Mouse (Mus musculus) embryonic facial prominence, embryonic 14.5 days (tissue): ENCODE measurements around the gene Vmn1r121. TPM values are rescaled to one million over a fixed set of nuclear protein-coding genes. Genes with fewer than 3 reads are reported as not detected.
"Not testable (repeated sequence)": the region's sequence is repeated elsewhere in the genome, so short reads cannot be mapped to it uniquely, and the experiment has no call there.

Experiments used
- ATAC-seq: fragments of 200-750 bp; cut with Nextera tagmentation; 2 replicates; pipeline ENCODE4 v1.8.0; 2017; ENCODE audit warnings: low read depth, moderate number of reproducible peaks, moderate TSS enrichment
- DNase-seq: peaks from one replicate; pipeline ENCODE4 v3.0.0-alpha.2; 2015; ENCODE audit warnings: low spot score
- H3K27ac ChIP-seq: fragments of 300-500 bp; sonication (generic); replicated peaks from 2 replicates; pipeline ENCODE4 v1.5.1; 2014; ENCODE audit warnings: low read depth, mild to moderate bottlenecking, low read length, moderate library complexity
- H3K27me3 ChIP-seq: fragments of 300-500 bp; sonication (generic); replicated peaks from 2 replicates; pipeline ENCODE4 v1.6.1; 2014; ENCODE audit warnings: low read length; ENCODE audit not compliant: control insufficient read depth, insufficient read depth
- H3K36me3 ChIP-seq: fragments of 300-500 bp; sonication (generic); 2 replicates; pipeline ENCODE4 v1.6.1; 2014; ENCODE audit warnings: low read length, mixed read lengths; ENCODE audit not compliant: control insufficient read depth, insufficient read depth
- H3K4me1 ChIP-seq: fragments of 300-500 bp; sonication (generic); 2 replicates; pipeline ENCODE4 v1.6.1; 2014; ENCODE audit warnings: antibody characterized with exemption, low read length; ENCODE audit not compliant: control insufficient read depth, insufficient read depth
- H3K4me2 ChIP-seq: fragments of 300-500 bp; sonication (generic); 2 replicates; pipeline ENCODE4 v1.6.1; 2014; ENCODE audit warnings: low read depth, mild to moderate bottlenecking, low read length, moderate library complexity, mixed read lengths
- H3K4me3 ChIP-seq: fragments of 300-500 bp; sonication (generic); 2 replicates; pipeline ENCODE4 v1.5.1; 2014; ENCODE audit warnings: low read depth, mild to moderate bottlenecking, low read length
- H3K9ac ChIP-seq: fragments of 300-500 bp; sonication (generic); 2 replicates; pipeline ENCODE4 v1.6.1; 2014; ENCODE audit warnings: low read depth, mild to moderate bottlenecking, low read length, moderate library complexity, mixed read lengths
- H3K9me3 ChIP-seq: fragments of 300-500 bp; sonication (generic); 2 replicates; pipeline ENCODE4 v1.6.1; 2016; ENCODE audit warnings: low read length; ENCODE audit not compliant: control insufficient read depth
- WGBS: fragments of 180-500 bp; shearing (Covaris S2); extraction: QIAGEN DNeasy Blood & Tissue Kit; methylation state at CpG from one replicate; pipeline ENCODE4 v1.1.7; 2014; 5-methylcytosine and 5-hydroxymethylcytosine counted together
- polyA plus RNA-seq: library from polyadenylated mRNA; unstranded; fragments of >200 nt; fragmentation: Nextera tagmentation; extraction: Ambion mirVana; gene quantifications from 2 replicates; pipeline ENCODE4 v1.2.1, GENCODE M21; 2014

Gene Vmn1r121
- not detected in 2 replicates for polyA plus RNA-seq

- H3K9me3 ChIP-seq, ATAC-seq, H3K36me3 ChIP-seq, DNase-seq, H3K4me2 ChIP-seq, H3K9ac ChIP-seq, H3K4me1 ChIP-seq, H3K4me3 ChIP-seq, H3K27ac ChIP-seq, H3K27me3 ChIP-seq: not testable (repeated sequence)
- WGBS: 62% methylated on average over 4 of the region's 5 CpGs
Measured at GRCm38 (mm10) chr7:21098413-21098812, at the start of gene Vmn1r121. TSS of gene Vmn1r121 (minus strand) at chr7:21098513.

GRCm38 (mm10) chr7:21134028-21134427, 35.7 kb upstream of the Vmn1r121 start, which contains the start of gene Vmn1r122:
TSS of gene Vmn1r122 (minus strand) at chr7:21134128.
- H3K36me3 ChIP-seq: not testable (repeated sequence)
- 60% methylated on average over 2 of the region's 3 CpGs for WGBS

GRCm38 (mm10) chr7:21053684-21054083, 44.6 kb downstream of the Vmn1r121 start, which contains the start of gene Vmn1r120:
TSS of gene Vmn1r120 (minus strand) at chr7:21053784.
- not testable (repeated sequence) for H3K4me3 ChIP-seq, H3K4me1 ChIP-seq, H3K27ac ChIP-seq, H3K36me3 ChIP-seq, H3K4me2 ChIP-seq, DNase-seq, ATAC-seq, H3K9me3 ChIP-seq, H3K9ac ChIP-seq, H3K27me3 ChIP-seq
- 95% methylated on average over 1 of the region's 1 CpGs for WGBS

More at GRCm38 (mm10) chr7:21134028-21134427, 35.7 kb upstream of the Vmn1r121 start, which contains the start of gene Vmn1r122:
- H3K4me3 ChIP-seq, H3K4me2 ChIP-seq, ATAC-seq, H3K9ac ChIP-seq, H3K27ac ChIP-seq, H3K4me1 ChIP-seq, DNase-seq, H3K27me3 ChIP-seq, H3K9me3 ChIP-seq: not testable (repeated sequence)

Other genes starting within 250 kb of the Vmn1r121 start
- not detected in 2 replicates for gene Vmn1r116, start 226.3 kb downstream of the Vmn1r121 start, polyA plus RNA-seq
- gene Vmn1r117, start 214.4 kb downstream of the Vmn1r121 start, polyA plus RNA-seq: not detected in 2 replicates
- not detected in 2 replicates for gene Vmn1r118, start 186.2 kb downstream of the Vmn1r121 start, polyA plus RNA-seq
- not detected in 2 replicates for gene Vmn1r119, start 86.1 kb downstream of the Vmn1r121 start, polyA plus RNA-seq
- not detected in 2 replicates for gene Vmn1r120, start 44.7 kb downstream of the Vmn1r121 start, polyA plus RNA-seq
- gene Vmn1r122, start 35.6 kb upstream of the Vmn1r121 start, polyA plus RNA-seq: not detected in 2 replicates
- gene Vmn1r123, start 63.7 kb upstream of the Vmn1r121 start, polyA plus RNA-seq: not detected in 2 replicates
- gene Gm5157, start 91.9 kb upstream of the Vmn1r121 start, polyA plus RNA-seq: not detected in 2 replicates
- gene Vmn1r124, start 162.1 kb upstream of the Vmn1r121 start, polyA plus RNA-seq: not detected in 2 replicates
- not detected in 2 replicates for gene Vmn1r125, start 173.7 kb upstream of the Vmn1r121 start, polyA plus RNA-seq
- not detected in 2 replicates for gene Vmn1r126, start 203.0 kb upstream of the Vmn1r121 start, polyA plus RNA-seq
- gene Vmn1r127, start 221.3 kb upstream of the Vmn1r121 start, polyA plus RNA-seq: not detected in 2 replicates